Comparison of ENCODE assay signal across 8 mouse cellular contexts in genomic region chr6:6863955-6864354, GRCm38 (mm10). TPM values are rescaled to one million over a fixed set of nuclear protein-coding genes. Genes with fewer than 3 reads are reported as not detected.
A peak's percentile ranks its signal among the peaks of the same experiment; 100 is the strongest.
DNase-seq lines count a peak whose midpoint lies in the region; ATAC-seq and TF ChIP-seq lines count a peak whose summit lies in the region.

No protein-coding gene starts in this region.

- WGBS in liver, embryonic 11.5 days = 4% methylated on average over 21 of the region's 21 CpGs
- 2% methylated on average over 17 of the region's 21 CpGs for WGBS in forebrain, embryonic 13.5 days
- 4% methylated on average over 19 of the region's 21 CpGs for WGBS in limb, embryonic 15.5 days
- WGBS in small intestine, adult 2 months = 4% methylated on average over 21 of the region's 21 CpGs

- ATAC-seq in liver, embryonic 11.5 days (replicated peaks; ENCODE audit: low FRiP score) = no peak; the same call in none of the 2 replicates
- peak; percentile 8 for ATAC-seq in forebrain, embryonic 13.5 days
- no peak for ATAC-seq in limb, embryonic 15.5 days (ENCODE audit: insufficient number of reproducible peaks, low FRiP score, low TSS enrichment, low read depth)

- no peak overlapping the region for H3K9ac ChIP-seq in liver, embryonic 11.5 days (ENCODE audit: low read depth, low read length)
- peak overlapping the region; percentile 94 for H3K9ac ChIP-seq in forebrain, embryonic 13.5 days
- H3K9ac ChIP-seq in limb, embryonic 15.5 days = peak overlapping the region; percentile 37

- no peak for TF ChIP-seq POLR2A in small intestine, adult 2 months (IDR thresholded peaks at IDR 0.05; ENCODE audit: low read depth, low read length)

- H3K9me3 ChIP-seq in liver, embryonic 11.5 days (ENCODE audit: control insufficient read depth, low read length) = no peaks in the 10 kb centered on the region
- no peaks in the 10 kb centered on the region for H3K9me3 ChIP-seq in forebrain, embryonic 13.5 days (replicated peaks)
- H3K9me3 ChIP-seq in limb, embryonic 15.5 days = no peaks in the 10 kb centered on the region

- peak overlapping the region; percentile 74 for H3K4me2 ChIP-seq in liver, embryonic 11.5 days
- peak overlapping the region; percentile 70 for H3K4me2 ChIP-seq in forebrain, embryonic 13.5 days
- H3K4me2 ChIP-seq in limb, embryonic 15.5 days = peak overlapping the region; percentile 87

- H3K4me1 ChIP-seq in liver, embryonic 11.5 days (replicated peaks; ENCODE audit: control insufficient read depth, insufficient read depth, low read length) = no peaks in the 10 kb centered on the region; the same call in 1 of the 2 replicates
- peaks cover 31% of the 10 kb centered on the region for H3K4me1 ChIP-seq in forebrain, embryonic 13.5 days
- H3K4me1 ChIP-seq in limb, embryonic 15.5 days = peaks cover 38% of the 10 kb centered on the region
- H3K4me1 ChIP-seq in small intestine, adult 2 months (ENCODE audit: control insufficient read depth, insufficient read depth, insufficient read length, low read length) = peaks cover 7% of the 10 kb centered on the region; the same call in 1 of the 2 replicates

- TF ChIP-seq CTCF in small intestine, adult 2 months (IDR thresholded peaks at IDR 0.05; ENCODE audit: extremely low read depth, insufficient read length, insufficient replicate concordance, low read depth, low read length) = no peak

- H3K36me3 ChIP-seq in liver, embryonic 11.5 days (ENCODE audit: control insufficient read depth, insufficient read depth, low read length) = no peaks in the 10 kb centered on the region
- no peaks in the 10 kb centered on the region for H3K36me3 ChIP-seq in forebrain, embryonic 13.5 days (ENCODE audit: poor library complexity, severe bottlenecking)
- H3K36me3 ChIP-seq in limb, embryonic 15.5 days = no peaks in the 10 kb centered on the region
- no peaks in the 10 kb centered on the region for H3K36me3 ChIP-seq in small intestine, adult 2 months (ENCODE audit: control insufficient read depth, insufficient read depth, low read length)

- no peak overlapping the region for H3K27ac ChIP-seq in liver, embryonic 11.5 days (ENCODE audit: low read depth, low read length)
- H3K27ac ChIP-seq in forebrain, embryonic 13.5 days = peak overlapping the region; percentile 98
- peak overlapping the region; percentile 38; the same call in 1 of the 2 replicates for H3K27ac ChIP-seq in limb, embryonic 15.5 days
- no peak overlapping the region for H3K27ac ChIP-seq in small intestine, adult 2 months (ENCODE audit: insufficient read depth, low read depth, low read length)

- DNase-seq in liver, embryonic 11.5 days (ENCODE audit: low spot score) = no peak
- no peak for DNase-seq in liver
- DNase-seq in B cell, adult 2 months = no peak
- no peak for DNase-seq in frontal cortex, adult 2 months (ENCODE audit: extremely low spot score in 1 of 2, low spot score in 1 of 2)
- DNase-seq in lung, adult 18-20 months = no peak

- H3K27me3 ChIP-seq in liver, embryonic 11.5 days (replicated peaks; ENCODE audit: control insufficient read depth, insufficient read depth, low read length) = peaks cover 89% of the 10 kb centered on the region
- peaks cover 86% of the 10 kb centered on the region for H3K27me3 ChIP-seq in forebrain, embryonic 13.5 days
- H3K27me3 ChIP-seq in limb, embryonic 15.5 days = peaks cover 87% of the 10 kb centered on the region
- H3K27me3 ChIP-seq in small intestine, adult 2 months (ENCODE audit: control insufficient read depth, insufficient read depth, low read length) = peaks cover 64% of the 10 kb centered on the region

- H3K4me3 ChIP-seq in liver, embryonic 11.5 days (ENCODE audit: low read depth, low read length) = peak overlapping the region; percentile 45
- peak overlapping the region; percentile 60 for H3K4me3 ChIP-seq in forebrain, embryonic 13.5 days
- H3K4me3 ChIP-seq in limb, embryonic 15.5 days = peak overlapping the region; percentile 48
- H3K4me3 ChIP-seq in small intestine, adult 2 months (ENCODE audit: low read depth, low read length) = peak overlapping the region; percentile 51; the same call in 1 of the 2 replicates

RNA-seq across cellular contexts. Expression of gene Dlx6, which starts 0.8 kb away (rescaled TPM):
- 0.08 TPM in 1 of 2 replicates, not detected in the other for polyA plus RNA-seq in liver, embryonic 11.5 days (2014; fragmentation: Nextera tagmentation; extraction: Ambion mirVana)
- polyA plus RNA-seq in forebrain, embryonic 13.5 days (2015; fragmentation: Nextera tagmentation; extraction: Ambion mirVana) = 15.5 and 16.2 TPM in 2 replicates
- 1.5 and 1.7 TPM in 2 replicates for polyA plus RNA-seq in limb, embryonic 15.5 days (2015; fragmentation: Nextera tagmentation; extraction: Ambion mirVana)
- polyA plus RNA-seq in small intestine, adult 2 months (2012; rRNA removed) = not detected in 2 replicates
- polyA plus RNA-seq in frontal cortex, adult 2 months (2012; rRNA removed) = 27.4 and 35.5 TPM in 2 replicates

RNA-seq across cellular contexts. Expression of gene Dlx5, which starts 17.9 kb away (rescaled TPM):
- polyA plus RNA-seq in liver, embryonic 11.5 days (2014; fragmentation: Nextera tagmentation; extraction: Ambion mirVana) = 0.88 and 1.5 TPM in 2 replicates
- polyA plus RNA-seq in forebrain, embryonic 13.5 days (2015; fragmentation: Nextera tagmentation; extraction: Ambion mirVana) = 84.5 and 91.5 TPM in 2 replicates
- 47.5 and 53.8 TPM in 2 replicates for polyA plus RNA-seq in limb, embryonic 15.5 days (2015; fragmentation: Nextera tagmentation; extraction: Ambion mirVana)
- 0.11 TPM in 1 of 2 replicates, not detected in the other for polyA plus RNA-seq in small intestine, adult 2 months (2012; rRNA removed)
- polyA plus RNA-seq in frontal cortex, adult 2 months (2012; rRNA removed) = 20.9 and 28.3 TPM in 2 replicates

Comparison
In these comparisons a context has a peak if more than half of its experiments do, and no peak if none do; other contexts are left out.
1. H3K27ac ChIP-seq: peak in forebrain, embryonic 13.5 days (single experiment) and limb, embryonic 15.5 days (single experiment); none in liver, embryonic 11.5 days (single experiment) and small intestine, adult 2 months (single experiment).
2. Peak in every context shown above with its lines, with median percentiles within 50 percentile points of each other: H3K4me2 ChIP-seq and H3K4me3 ChIP-seq.